Mouse (Mus musculus) retina, postnatal 7 days (tissue): ENCODE results near the gene Grk5.
"Not testable (repeated sequence)": the region's sequence is repeated elsewhere in the genome, so short reads cannot be mapped to it uniquely, and the experiment has no call there.

Experiments
- DNase-seq: peaks from one replicate; pipeline ENCODE4 v3.0.0-alpha.2; 2012; ENCODE audit warnings: low read depth, low spot score

Grk5 gene

GRCm38 (mm10) chr19:60889714-60890315 lies at the start of gene Grk5:
Gene Grk5 (plus strand): TSS chr19:60889749.
- DNase-seq, result peak; percentile 86

- DNase-seq, result no peak
Observed at GRCm38 (mm10) chr19:60843324-60843723, 46.2 kb upstream of the Grk5 start.

- DNase-seq, result no peak
Observed at GRCm38 (mm10) chr19:60845731-60846130, 43.8 kb upstream of the Grk5 start.

GRCm38 (mm10) chr19:60860868-60861700 lies 28.5 kb upstream of the Grk5 start, which contains the start of gene Sfxn4:
Gene Sfxn4 (minus strand): TSS chr19:60861479.
- DNase-seq, result peak; percentile 56

- not testable (repeated sequence) for DNase-seq
Observed at GRCm38 (mm10) chr19:60866169-60866568, 23.4 kb upstream of the Grk5 start.

- DNase-seq, result no peak
Observed at GRCm38 (mm10) chr19:60870489-60870888, 19.1 kb upstream of the Grk5 start.

GRCm38 (mm10) chr19:60871366-60871765 lies 18.2 kb upstream of the Grk5 start:
- no peak for DNase-seq

GRCm38 (mm10) chr19:60872272-60872671 lies 17.3 kb upstream of the Grk5 start:
- no peak for DNase-seq

- no peak for DNase-seq
Observed at GRCm38 (mm10) chr19:60873501-60873900, 16.0 kb upstream of the Grk5 start.

GRCm38 (mm10) chr19:60874064-60874694 lies 15.4 kb upstream of the Grk5 start, which contains the start of gene Prdx3:
Gene Prdx3 (minus strand): TSS chr19:60874556.
- peak; percentile 87 for DNase-seq

- DNase-seq, result no peak
Observed at GRCm38 (mm10) chr19:60883129-60883528, 6.4 kb upstream of the Grk5 start.

- no peak for DNase-seq
Observed at GRCm38 (mm10) chr19:60887637-60888036, 1.9 kb upstream of the Grk5 start.

GRCm38 (mm10) chr19:60889101-60889713 lies 342 bp upstream of the Grk5 start:
- DNase-seq, result no peak

GRCm38 (mm10) chr19:60890391-60891122 lies 1.0 kb downstream of the Grk5 start:
- no peak for DNase-seq

- no peak for DNase-seq
Observed at GRCm38 (mm10) chr19:60891123-60891470, 1.5 kb downstream of the Grk5 start.

GRCm38 (mm10) chr19:60891934-60892547 lies 2.5 kb downstream of the Grk5 start:
- no peak for DNase-seq

GRCm38 (mm10) chr19:60895251-60895880 lies 5.8 kb downstream of the Grk5 start:
- no peak for DNase-seq

- DNase-seq, result no peak
Observed at GRCm38 (mm10) chr19:60903139-60903538, 13.6 kb downstream of the Grk5 start.

GRCm38 (mm10) chr19:60903971-60904370 lies 14.4 kb downstream of the Grk5 start:
- no peak for DNase-seq

GRCm38 (mm10) chr19:60905477-60905876 lies 15.9 kb downstream of the Grk5 start:
- DNase-seq, result no peak
